Comparison of ENCODE assay signal across 9 mouse cellular contexts in genomic region chr4:49567613-49568012, GRCm38 (mm10). TPM values are rescaled to one million over a fixed set of nuclear protein-coding genes. Genes with fewer than 3 reads are reported as not detected.
DNase-seq lines count a peak whose midpoint lies in the region; ATAC-seq and TF ChIP-seq lines count a peak whose summit lies in the region.
"Had no signal": no experiment of that assay in that cellular context is flagged by ENCODE, and none has a peak within 500 bp of the region (broad histone marks: within the 10 kb centered on the region; RNA-seq: fewer than 3 reads in every experiment).

No protein-coding gene starts in this region.

- H3K9me3 ChIP-seq in MEL (replicated peaks; ENCODE audit: insufficient read depth, low read length) = no peaks in the 10 kb centered on the region
- H3K9me3 ChIP-seq in forebrain, embryonic 11.5 days (ENCODE audit: control insufficient read depth, low read length) = no peaks in the 10 kb centered on the region
- no peaks in the 10 kb centered on the region for H3K9me3 ChIP-seq in hindbrain, embryonic 10.5 days
- H3K9me3 ChIP-seq: limb, embryonic 15.5 days had no signal

- H3K27me3 ChIP-seq in MEL (ENCODE audit: control insufficient read depth in 1 of 2, insufficient read depth in 2 of 2, low read length in 2 of 2) = peaks cover 0 to 6% of the 10 kb centered on the region in 2 experiments; a peak in 2 of 4 replicates
- no peaks in the 10 kb centered on the region for H3K27me3 ChIP-seq in forebrain, embryonic 11.5 days (ENCODE audit: control insufficient read depth, insufficient read depth, low read length)
- H3K27me3 ChIP-seq in hindbrain, embryonic 10.5 days (ENCODE audit: insufficient read depth, poor library complexity, severe bottlenecking) = no peaks in the 10 kb centered on the region
- H3K27me3 ChIP-seq: limb, embryonic 15.5 days had no signal

- no peaks in the 10 kb centered on the region; a peak in 1 of 4 replicates for H3K36me3 ChIP-seq in MEL (ENCODE audit: control insufficient read depth in 1 of 2, insufficient read depth in 2 of 2, low read length in 2 of 2)
- H3K36me3 ChIP-seq in forebrain, embryonic 11.5 days (ENCODE audit: control insufficient read depth, insufficient read depth, low read length) = no peaks in the 10 kb centered on the region
- no peaks in the 10 kb centered on the region for H3K36me3 ChIP-seq in hindbrain, embryonic 10.5 days
- H3K36me3 ChIP-seq: limb, embryonic 15.5 days had no signal

- no peak overlapping the region for H3K9ac ChIP-seq in MEL (ENCODE audit: control insufficient read depth, low read depth, low read length, poor library complexity, severe bottlenecking)
- no peak overlapping the region for H3K9ac ChIP-seq in forebrain, embryonic 11.5 days (ENCODE audit: low read length)
- H3K9ac ChIP-seq: limb, embryonic 15.5 days had no signal

- no peak for TF ChIP-seq POLR2A in MEL (IDR thresholded peaks at IDR 0.05; ENCODE audit: control insufficient read depth in 1 of 2, insufficient read depth in 1 of 2, low read depth in 1 of 2, low read length in 2 of 2, poor library complexity in 1 of 2)

- H3K4me2 ChIP-seq in forebrain, embryonic 11.5 days (ENCODE audit: low read depth, low read length, severe bottlenecking) = no peak overlapping the region
- H3K4me2 ChIP-seq: limb, embryonic 15.5 days had no signal

- TF ChIP-seq CTCF in MEL (IDR thresholded peaks at IDR 0.05 in 2 of 3, conservative IDR thresholded peaks at IDR 0.05 in 1 of 3; ENCODE audit: control insufficient read depth in 1 of 3, insufficient read depth in 1 of 3, low read depth in 2 of 3, low read length in 3 of 3, poor library complexity in 1 of 3, severe bottlenecking in 1 of 3) = peak; percentile 49 to 96 (median 83)
- peak; percentile 99 for TF ChIP-seq CTCF in layer of hippocampus, adult 2 months (conservative IDR thresholded peaks at IDR 0.05)

- H3K79me2 ChIP-seq in MEL (ENCODE audit: control insufficient read depth, insufficient read depth, low read length, poor library complexity) = no peaks in the 10 kb centered on the region

- 22% methylated on average over 3 of the region's 3 CpGs for WGBS in forebrain, embryonic 11.5 days
- WGBS in hindbrain, embryonic 10.5 days = 30% methylated on average over 3 of the region's 3 CpGs

- no peaks in the 10 kb centered on the region for H3K4me1 ChIP-seq in MEL (ENCODE audit: control insufficient read depth in 1 of 2, insufficient read depth in 2 of 2, low read length in 2 of 2)
- H3K4me1 ChIP-seq in forebrain, embryonic 11.5 days (replicated peaks; ENCODE audit: control insufficient read depth, insufficient read depth, low read length) = no peaks in the 10 kb centered on the region
- no peaks in the 10 kb centered on the region for H3K4me1 ChIP-seq in hindbrain, embryonic 10.5 days (replicated peaks)
- H3K4me1 ChIP-seq: limb, embryonic 15.5 days had no signal

- no peak for TF ChIP-seq EP300 in MEL (IDR thresholded peaks at IDR 0.05; ENCODE audit: low read depth in 1 of 2, low read length in 2 of 2)

- peak; percentile 75 for ATAC-seq in forebrain, embryonic 11.5 days (replicated peaks; ENCODE audit: low FRiP score)
- peak; percentile 89 for ATAC-seq in neutrophil, adult 5-6 weeks (ENCODE audit: extremely low read depth, insufficient number of reproducible peaks, low FRiP score, poor library complexity, severe bottlenecking)

- H3K4me3 ChIP-seq in MEL (ENCODE audit: control insufficient read depth in 1 of 2, insufficient read depth in 1 of 2, low read depth in 2 of 2, low read length in 2 of 2) = no peak overlapping the region
- H3K4me3 ChIP-seq in forebrain, embryonic 11.5 days (ENCODE audit: low read depth, low read length) = no peak overlapping the region
- no peak overlapping the region for H3K4me3 ChIP-seq in hindbrain, embryonic 10.5 days
- no peak overlapping the region for H3K4me3 ChIP-seq in layer of hippocampus, adult 2 months
- H3K4me3 ChIP-seq: limb, embryonic 15.5 days had no signal

- peak; percentile 95 for TF ChIP-seq RAD21 in MEL (IDR thresholded peaks at IDR 0.05; ENCODE audit: low read depth, low read length)

- peak; percentile 85 for DNase-seq in MEL (ENCODE audit: low read depth, low spot score)
- DNase-seq in c-Kit-negative CD71-positive TER-119-positive erythroid progenitor cells, embryonic 14.5 days (ENCODE audit: low read depth, low spot score) = peak; percentile 41
- peak; percentile 60 for DNase-seq in forebrain, embryonic 11.5 days (ENCODE audit: low spot score)
- peak; percentile 32 for DNase-seq in hindbrain, embryonic 10.5 days (ENCODE audit: low spot score)
- DNase-seq in layer of hippocampus, adult 2 months (ENCODE audit: low spot score in 2 of 2) = peak; percentile 61 to 68
- peak; percentile 31 to 69 for DNase-seq in lung, adult 18-20 months
- no peak for DNase-seq in yolk sac, embryonic 10.5 days (ENCODE audit: low spot score)

- H3K27ac ChIP-seq in MEL (ENCODE audit: control insufficient read depth, low read depth, low read length) = no peak overlapping the region
- H3K27ac ChIP-seq in forebrain, embryonic 11.5 days (ENCODE audit: low read depth, low read length) = no peak overlapping the region
- H3K27ac ChIP-seq in hindbrain, embryonic 10.5 days = no peak overlapping the region
- H3K27ac ChIP-seq in layer of hippocampus, adult 2 months = no peak overlapping the region
- H3K27ac ChIP-seq: limb, embryonic 15.5 days had no signal

TF ChIP-seq in MEL, 35 proteins besides CTCF, POLR2A, EP300 and RAD21:
- TF ChIP-seq GATA1 (IDR thresholded peaks at IDR 0.05; ENCODE audit: low read depth, low read length) (0 out of 2 replicates have a peak, but pooled peaks have one; percentile 15), SMC3 (IDR thresholded peaks at IDR 0.05; ENCODE audit: low read depth, low read length) (peak; percentile 92), ZC3H11A (IDR thresholded peaks at IDR 0.05; ENCODE audit: low read depth, low read length) (peak; percentile 91), ETS1 (IDR thresholded peaks at IDR 0.05; ENCODE audit: low read depth, low read length) (no peak)

RNA-seq across cellular contexts. Expression of gene Aldob, which starts 18.3 kb away (rescaled TPM):
- not detected in 2 replicates for total RNA-seq in MEL (2012; rRNA removed)
- polyA plus RNA-seq in MEL (2012; ENCODE audit: insufficient read depth in 1 of 2, insufficient read length in 2 of 2, low read depth in 1 of 2, low replicate concordance in 2 of 2, missing spikeins in 1 of 2) = not detected
- not detected in 2 replicates for polyA plus RNA-seq in forebrain, embryonic 11.5 days (2014; fragmentation: Nextera tagmentation; extraction: Ambion mirVana)
- polyA plus RNA-seq in hindbrain, embryonic 10.5 days (2016; fragmentation: Nextera tagmentation; extraction: Ambion mirVana) = not detected in 2 replicates
- total RNA-seq in layer of hippocampus, adult 2 months (2021) = 1 to 10 TPM; 1.7 to 3.5 TPM
- total RNA-seq in neutrophil, adult 5-6 weeks (2017) = not detected in 2 replicates

RNA-seq across cellular contexts. Expression of gene Tmem246, which starts 30.1 kb away (rescaled TPM):
- 2.6 and 2.9 TPM in 2 replicates for total RNA-seq in MEL (2012; rRNA removed)
- 10 to 100 TPM in 1 of 2 experiments, not detected in 1; 11.1 TPM for polyA plus RNA-seq in MEL (2012; ENCODE audit: insufficient read depth in 1 of 2, insufficient read length in 2 of 2, low read depth in 1 of 2, low replicate concordance in 2 of 2, missing spikeins in 1 of 2)
- polyA plus RNA-seq in forebrain, embryonic 11.5 days (2014; fragmentation: Nextera tagmentation; extraction: Ambion mirVana) = 17.3 and 18.8 TPM in 2 replicates
- 14.2 and 21.4 TPM in 2 replicates for polyA plus RNA-seq in hindbrain, embryonic 10.5 days (2016; fragmentation: Nextera tagmentation; extraction: Ambion mirVana)
- total RNA-seq in layer of hippocampus, adult 2 months (2021) = 10 to 100 TPM; 69.6 to 72.4 TPM
- not detected in 2 replicates for total RNA-seq in neutrophil, adult 5-6 weeks (2017)

RNA-seq across cellular contexts. Expression of gene Zfp189, which starts 46.6 kb away (rescaled TPM):
- 4.4 and 5.3 TPM in 2 replicates for total RNA-seq in MEL (2012; rRNA removed)
- polyA plus RNA-seq in MEL (2012; ENCODE audit: insufficient read depth in 1 of 2, insufficient read length in 2 of 2, low read depth in 1 of 2, low replicate concordance in 2 of 2, missing spikeins in 1 of 2) = 1 to 10 TPM in 1 of 2 experiments, not detected in 1; 3.3 TPM
- polyA plus RNA-seq in forebrain, embryonic 11.5 days (2014; fragmentation: Nextera tagmentation; extraction: Ambion mirVana) = 13.2 and 14.5 TPM in 2 replicates
- 10.4 and 10.8 TPM in 2 replicates for polyA plus RNA-seq in hindbrain, embryonic 10.5 days (2016; fragmentation: Nextera tagmentation; extraction: Ambion mirVana)
- 10 to 100 TPM; 29.1 to 36.6 TPM for total RNA-seq in layer of hippocampus, adult 2 months (2021)
- 5.3 and 6.4 TPM in 2 replicates for total RNA-seq in neutrophil, adult 5-6 weeks (2017)

RNA-seq across cellular contexts. Expression of gene Mrpl50, which starts 46.7 kb away (rescaled TPM):
- total RNA-seq in MEL (2012; rRNA removed) = 34.7 and 39.1 TPM in 2 replicates
- polyA plus RNA-seq in MEL (2012; ENCODE audit: insufficient read depth in 1 of 2, insufficient read length in 2 of 2, low read depth in 1 of 2, low replicate concordance in 2 of 2, missing spikeins in 1 of 2) = 10 to 100 TPM in 1 of 2 experiments, not detected in 1; 54.5 TPM
- polyA plus RNA-seq in forebrain, embryonic 11.5 days (2014; fragmentation: Nextera tagmentation; extraction: Ambion mirVana) = 91.2 and 96.8 TPM in 2 replicates
- 74.8 and 77.1 TPM in 2 replicates for polyA plus RNA-seq in hindbrain, embryonic 10.5 days (2016; fragmentation: Nextera tagmentation; extraction: Ambion mirVana)
- 10 to 100 TPM; 31.9 to 33.3 TPM for total RNA-seq in layer of hippocampus, adult 2 months (2021)
- 12.7 and 14.4 TPM in 2 replicates for total RNA-seq in neutrophil, adult 5-6 weeks (2017)

Comparison
In these comparisons a context has a peak if more than half of its experiments do, and no peak if none do; other contexts are left out.
1. RNA of gene Tmem246, which starts 30.1 kb away (total RNA-seq): 69.6 to 72.4 TPM in layer of hippocampus, adult 2 months; 2.6 to 2.9 TPM in MEL and not detected in neutrophil, adult 5-6 weeks; every median in the first group is over 10 times any median in the second.